Mouse (Mus musculus) embryonic stem cell, embryonic (primary cell): ENCODE data around the gene Por.

Experiments used
- CTCF ChIA-PET, 4 experiments: fragments of 300-600 bp in 2 of 4; fragments of 350-600 bp in 2 of 4; sonication (Branson Sonifier 250); formaldehyde crosslinking; loops; one replicate each; lab custom pipeline; 2022; ENCODE audit warnings: inconsistent platforms in 2 of 4; lab: Charles Lee
- POLR2A ChIA-PET, 4 experiments: fragments of 300-600 bp in 2 of 4; fragments of 350-600 bp in 2 of 4; sonication (Branson Sonifier 250); formaldehyde crosslinking; loops; one replicate each; lab custom pipeline; 2022; ENCODE audit warnings: antibody characterized with exemption in 4 of 4, inconsistent platforms in 1 of 4; lab: Charles Lee

Por gene

GRCm38 (mm10) chr5:135643869-135644268 is 26.0 kb upstream of the Por start:
- ChIA-PET POLR2A (interaction anchor here (0.6 to 7.0 kb wide), 26 partner anchors 10 to 319 kb away, joined by 3 to 82 read pairs (median 5); partner anchors contain the start of genes Mdh2 (in 3 of the 4), Styxl1 (in 3 of the 4), Por (in 1 of the 4) and Rhbdd2 (in 1 of the 4)), CTCF (interaction anchor here (0.6 to 1.3 kb wide), 8 partner anchors 12 to 98 kb away, joined by 3 to 9 read pairs (median 4); no protein-coding TSS in a partner anchor)

GRCm38 (mm10) chr5:135645330-135645729 is 24.5 kb upstream of the Por start:
- ChIA-PET CTCF (interaction anchor here in 3 of 4 experiments (0.6 to 0.8 kb wide), 3 partner anchors 15 to 181 kb away, joined by 3 read pairs; no protein-coding TSS in a partner anchor), POLR2A (interaction anchor here in 3 of 4 experiments (0.6 to 7.0 kb wide), 12 partner anchors 8 to 133 kb away, joined by 3 to 82 read pairs (median 3); partner anchors contain the start of genes Mdh2 (in 1 of the 3) and Styxl1 (in 1 of the 3))

- CTCF ChIA-PET, result interaction anchor here in 2 of 4 experiments (0.8 kb wide), 2 partner anchors 15 to 57 kb away, joined by 3 read pairs; no protein-coding TSS in a partner anchor
- POLR2A ChIA-PET, result interaction anchor here in 3 of 4 experiments (0.6 to 7.0 kb wide), 15 partner anchors 8 to 132 kb away, joined by 3 to 82 read pairs (median 3); partner anchors contain the start of genes Mdh2 (in 1 of the 3) and Styxl1 (in 1 of the 3)
These were observed 23.8 kb upstream of the Por start for GRCm38 (mm10) chr5:135646038-135646437.

GRCm38 (mm10) chr5:135648461-135649308 is 21.1 kb upstream of the Por start:
- CTCF ChIA-PET, result interaction anchor here in 2 of 4 experiments (0.5 to 1.4 kb wide), 4 partner anchors 9 to 250 kb away, joined by 3 to 5 read pairs (median 4); no protein-coding TSS in a partner anchor
- POLR2A ChIA-PET, result interaction anchor here (0.6 to 7.0 kb wide), 24 partner anchors 8 to 571 kb away, joined by 3 to 82 read pairs (median 4); partner anchors contain the start of genes Mdh2 (in 1 of the 4), Styxl1 (in 1 of the 4), Tmem120a (in 1 of the 4) and Vps37d (in 1 of the 4)

GRCm38 (mm10) chr5:135649309-135649633 is 20.6 kb upstream of the Por start:
- POLR2A ChIA-PET, result interaction anchor here (0.6 to 7.0 kb wide), 19 partner anchors 8 to 571 kb away, joined by 3 to 82 read pairs (median 4); partner anchors contain the start of genes Mdh2 (in 1 of the 4), Styxl1 (in 1 of the 4) and Vps37d (in 1 of the 4)
- CTCF ChIA-PET, result interaction anchor here in 1 of 4 experiments (0.9 to 1.4 kb wide), 3 partner anchors 9 to 20 kb away, joined by 3 to 5 read pairs (median 3); no protein-coding TSS in a partner anchor

- ChIA-PET CTCF (interaction anchor here in 1 of 4 experiments (0.6 kb wide), 1 partner anchor 96 kb away, joined by 4 read pairs; no protein-coding TSS in a partner anchor), POLR2A (interaction anchor here (0.6 to 1.1 kb wide), 4 partner anchors 15 to 37 kb away, joined by 3 to 5 read pairs (median 3); no protein-coding TSS in a partner anchor)
These were observed 18.3 kb upstream of the Por start for GRCm38 (mm10) chr5:135651536-135651935.

- ChIA-PET POLR2A (interaction anchor here in 3 of 4 experiments (0.6 to 9.0 kb wide), 10 partner anchors 9 to 37 kb away, joined by 3 to 119 read pairs (median 4); partner anchors contain the start of genes Por (in 1 of the 3) and Rhbdd2 (in 1 of the 3)), CTCF (interaction anchor here in 1 of 4 experiments (1.4 kb wide), 1 partner anchor 23 kb away, joined by 4 read pairs; no protein-coding TSS in a partner anchor)
These were observed 16.6 kb upstream of the Por start for GRCm38 (mm10) chr5:135653209-135653608.

GRCm38 (mm10) chr5:135656046-135656445 is 13.8 kb upstream of the Por start:
- ChIA-PET POLR2A (interaction anchor here (0.6 to 9.0 kb wide), 25 partner anchors 10 to 306 kb away, joined by 3 to 119 read pairs (median 7); partner anchors contain the start of genes Por (in 3 of the 4), Rhbdd2 (in 1 of the 4), Tmem120a (in 1 of the 4) and Ywhag (in 1 of the 4)), CTCF (interaction anchor here in 1 of 4 experiments (0.7 to 0.9 kb wide), 2 partner anchors 13 to 25 kb away, joined by 3 read pairs; no protein-coding TSS in a partner anchor)

GRCm38 (mm10) chr5:135657128-135657527 is 12.7 kb upstream of the Por start:
- POLR2A ChIA-PET, result interaction anchor here (0.6 to 9.0 kb wide), 55 partner anchors 8 to 920 kb away, joined by 3 to 119 read pairs (median 6); partner anchors contain the start of genes Mdh2 (in 3 of the 4), Por (in 3 of the 4), Styxl1 (in 3 of the 4) and Hspb1 (in 2 of the 4)
- CTCF ChIA-PET, result interaction anchor here (0.6 to 1.7 kb wide), 15 partner anchors 8 to 1831 kb away, joined by 3 to 7 read pairs (median 4); no protein-coding TSS in a partner anchor

GRCm38 (mm10) chr5:135657703-135658373 is 12.0 kb upstream of the Por start:
- POLR2A ChIA-PET, result interaction anchor here (0.5 to 9.0 kb wide), 58 partner anchors 8 to 920 kb away, joined by 3 to 119 read pairs (median 6); partner anchors contain the start of genes Mdh2 (in 3 of the 4), Por (in 3 of the 4), Rhbdd2 (in 3 of the 4) and Styxl1 (in 3 of the 4)
- CTCF ChIA-PET, result interaction anchor here (0.6 to 1.7 kb wide), 9 partner anchors 9 to 90 kb away, joined by 3 to 14 read pairs (median 4); no protein-coding TSS in a partner anchor

- ChIA-PET POLR2A (interaction anchor here in 3 of 4 experiments (0.7 to 9.0 kb wide), 18 partner anchors 8 to 119 kb away, joined by 3 to 119 read pairs (median 5); partner anchors contain the start of genes Por (in 2 of the 3), Mdh2 (in 1 of the 3) and Styxl1 (in 1 of the 3)), CTCF (interaction anchor here in 2 of 4 experiments (1.2 to 2.5 kb wide), 2 partner anchors 29 to 30 kb away, joined by 4 to 6 read pairs; no protein-coding TSS in a partner anchor)
These were observed 9.9 kb upstream of the Por start for GRCm38 (mm10) chr5:135659956-135660355.

- POLR2A ChIA-PET, result interaction anchor here in 3 of 4 experiments (0.6 to 9.0 kb wide), 18 partner anchors 9 to 889 kb away, joined by 3 to 119 read pairs (median 6); partner anchors contain the start of genes Por (in 2 of the 3), Mdh2 (in 1 of the 3) and Styxl1 (in 1 of the 3)
- CTCF ChIA-PET, result interaction anchor here in 1 of 4 experiments (1.0 to 2.5 kb wide), 2 partner anchors 31 to 194 kb away, joined by 4 to 6 read pairs; no protein-coding TSS in a partner anchor
These were observed 9.3 kb upstream of the Por start for GRCm38 (mm10) chr5:135660535-135660934.

GRCm38 (mm10) chr5:135666890-135667289 is 2.9 kb upstream of the Por start:
- ChIA-PET POLR2A (interaction anchor here in 2 of 4 experiments (0.7 to 12.0 kb wide), 3 partner anchors 9 to 23 kb away, joined by 3 to 119 read pairs (median 3); no protein-coding TSS in a partner anchor), CTCF (interaction anchor here in 1 of 4 experiments (0.5 to 0.6 kb wide), 2 partner anchors 583 to 672 kb away, joined by 3 read pairs; no protein-coding TSS in a partner anchor)

- ChIA-PET POLR2A (interaction anchor here in 2 of 4 experiments (0.8 to 12.0 kb wide), 6 partner anchors 9 to 77 kb away, joined by 3 to 119 read pairs (median 4); partner anchors contain the start of gene Tmem120a (in 1 of the 2)), CTCF (interaction anchor here in 2 of 4 experiments (0.6 kb wide), 2 partner anchors 10 to 207 kb away, joined by 3 to 7 read pairs; no protein-coding TSS in a partner anchor)
These were observed 1.8 kb upstream of the Por start for GRCm38 (mm10) chr5:135668071-135668470.

GRCm38 (mm10) chr5:135670881-135671280 is 1.0 kb downstream of the Por start:
- ChIA-PET POLR2A (interaction anchor here in 3 of 4 experiments (0.6 to 12.0 kb wide), 8 partner anchors 12 to 150 kb away, joined by 3 to 119 read pairs (median 8); no protein-coding TSS in a partner anchor), CTCF (interaction anchor here in 1 of 4 experiments (0.6 to 1.3 kb wide), 2 partner anchors 59 to 709 kb away, joined by 3 read pairs; no protein-coding TSS in a partner anchor)
